ENCODE assay signal across 13 mouse cellular contexts in the genomic region with DNA sequence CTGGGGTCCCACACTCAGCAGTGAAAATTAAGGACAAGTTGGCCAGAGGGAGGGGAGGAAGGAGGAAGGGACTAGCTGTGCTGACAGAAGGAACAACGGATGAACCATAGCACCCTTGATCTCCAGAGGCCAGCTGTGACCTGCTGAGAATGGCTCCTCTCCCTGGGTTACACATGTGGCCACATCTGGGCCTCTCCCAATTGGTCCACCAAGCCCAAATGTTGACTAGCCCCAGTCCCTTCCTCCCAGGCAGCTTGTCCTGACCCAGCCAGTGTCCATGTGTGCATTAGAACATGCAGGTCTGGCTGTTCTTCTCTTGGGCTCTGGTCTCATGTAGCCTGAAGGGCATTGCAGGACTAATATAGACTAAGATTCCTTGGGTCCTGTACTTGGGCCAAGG.
A peak's percentile ranks its signal among the peaks of the same experiment; 100 is the strongest.
DNase-seq lines count a peak whose midpoint lies in the region.
"Had no signal": no experiment of that assay in that cellular context is flagged by ENCODE, and none has a peak within 500 bp of the region (broad histone marks: within the 10 kb centered on the region; RNA-seq: fewer than 3 reads in every experiment).

No protein-coding gene starts in this region.

- peak; percentile 94 for DNase-seq in heart, adult 11 months
- no peak for DNase-seq in heart, postnatal 10 days
- DNase-seq: adrenal gland, adult 2 months; adrenal gland, adult 8-10 months; adrenal gland, postnatal 10 days; adrenal gland, postnatal 14 days; adrenal gland, postnatal 25 days; adrenal gland, postnatal 36 days; B cell, adult 2 months; cerebellum, adult 11 months; cerebellum, adult 11-12 months; cerebellum, adult 18-20 months; cerebellum, adult 2 months had no signal

- intact Hi-C loops in heart, postnatal 10 days (cut with DNase I) = no loop called here
